Mouse (Mus musculus): ENCODE measurements around the gene Retreg3. TPM values are rescaled to one million over a fixed set of nuclear protein-coding genes. Genes with fewer than 3 reads are reported as not detected.

Retreg3 gene
- total and polyA plus RNA-seq, 3 experiments: 28.5 to 31.8 (median 31.0) TPM

DNA sequence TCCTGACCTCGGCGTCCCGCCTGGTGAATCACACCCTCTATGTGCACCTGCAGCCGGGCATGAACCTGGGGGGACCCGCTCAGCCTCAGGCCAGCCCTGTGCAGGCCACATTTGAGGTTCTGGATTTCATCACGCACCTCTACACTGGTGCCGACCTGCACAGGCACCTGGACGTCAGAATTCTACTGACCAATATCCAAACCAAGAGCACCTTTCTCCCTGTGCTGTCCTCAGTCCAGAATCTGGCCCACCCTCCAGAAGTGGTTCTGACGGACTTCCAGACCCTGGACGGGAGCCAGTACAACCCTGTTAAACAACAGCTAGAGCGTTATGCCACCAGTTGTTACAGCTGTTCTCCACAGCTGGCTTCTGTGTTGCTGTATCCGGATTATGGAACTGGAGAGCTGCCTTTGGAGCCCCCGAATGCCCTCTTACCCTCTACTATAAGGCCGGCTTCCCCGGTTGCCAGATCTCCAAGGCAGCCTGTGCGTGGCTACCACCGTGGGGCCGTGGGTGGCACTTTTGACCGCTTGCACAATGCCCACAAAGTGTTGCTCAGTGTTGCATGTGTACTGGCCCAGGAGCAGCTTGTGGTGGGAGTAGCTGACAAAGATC, 36.5 kb downstream of the Retreg3 start:
- peak overlapping the region; percentile 78 for H3K4me3 ChIP-seq
- H3K27ac ChIP-seq: peak overlapping the region; percentile 92
- H3K4me1 ChIP-seq (ENCODE audit: control insufficient read depth, insufficient read depth, low read length): peaks cover 14% of the 10 kb centered on the region
- intact Hi-C loops (cut with DNase I): loop anchor here (2.0 kb wide), 1 partner anchor 94 kb away; no protein-coding TSS in a partner anchor
- peak overlapping the region; percentile 93 for H3K9ac ChIP-seq (ENCODE audit: low read depth, low read length)
- no peaks in the 10 kb centered on the region for H3K79me2 ChIP-seq (replicated peaks; ENCODE audit: control insufficient read depth, insufficient read depth, low read length)
- no peak for DNase-seq
- H3K27me3 ChIP-seq (ENCODE audit: control insufficient read depth, insufficient read depth, low read length): peaks cover 2% of the 10 kb centered on the region; the same call in 1 of the 2 replicates
- WGBS: 30% methylated on average over 19 of the region's 19 CpGs
- H3K36me3 ChIP-seq (ENCODE audit: control insufficient read depth, insufficient read depth, low read length): no peaks in the 10 kb centered on the region
- TF ChIP-seq POLR2A (IDR thresholded peaks at IDR 0.05; ENCODE audit: insufficient read depth, low read depth, low read length) (no peak), EP300 (IDR thresholded peaks at IDR 0.05; ENCODE audit: insufficient read depth, low read depth, low read length) (no peak), CTCF (IDR thresholded peaks at IDR 0.05) (no peak)

DNA sequence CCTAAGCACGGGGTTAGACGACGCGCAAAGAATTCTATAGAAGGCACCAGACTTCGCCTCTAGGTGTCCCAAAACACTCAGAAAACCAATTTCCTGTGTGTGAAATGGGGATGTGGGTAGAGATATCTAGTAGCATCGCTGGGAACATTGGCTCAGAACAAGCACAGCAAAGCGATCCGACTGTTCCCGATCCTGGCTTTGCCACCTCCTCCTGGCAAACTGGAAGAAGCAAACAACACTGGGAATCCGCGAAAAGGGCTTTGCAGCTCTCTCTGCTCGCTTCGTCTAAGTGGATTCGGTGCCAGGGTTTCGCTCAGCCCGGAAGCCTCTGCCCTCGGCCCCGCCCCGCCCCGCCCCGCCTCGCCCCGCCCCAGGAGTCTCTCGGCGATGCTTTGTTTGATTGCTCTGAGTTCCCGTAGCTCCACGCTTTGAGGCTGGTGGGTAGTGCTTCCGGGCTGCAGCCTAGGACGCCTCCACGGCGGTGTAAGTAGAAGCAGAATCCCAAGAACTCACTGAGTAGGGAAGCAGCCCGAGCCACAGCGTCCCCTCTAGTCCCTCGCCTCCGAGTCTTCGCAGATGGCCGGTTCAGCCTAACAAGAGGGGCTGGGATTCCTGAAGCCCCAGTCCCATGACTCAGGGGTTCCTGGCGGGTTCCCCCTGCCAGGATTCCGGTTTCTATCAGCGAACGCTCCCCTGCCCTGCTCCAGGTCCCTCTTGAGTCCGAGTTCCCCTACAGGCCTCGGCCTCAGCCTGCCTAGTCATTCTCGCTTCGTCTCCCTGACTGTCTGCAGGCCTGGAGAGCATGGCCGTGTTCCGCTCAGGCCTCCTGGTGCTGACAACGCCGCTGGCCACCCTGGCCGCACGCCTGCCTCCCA, 37.2 kb downstream of the Retreg3 start, which contains the start of gene Coasy:
Coasy (plus strand) TSS at position 358 of the 875 bp plus-strand sequence.
- Histone ChIP-seq H3K36me3 (ENCODE audit: control insufficient read depth, insufficient read depth, low read length) (no peaks in the 10 kb centered on the region), H3K4me1 (ENCODE audit: control insufficient read depth, insufficient read depth, low read length) (peaks cover 11% of the 10 kb centered on the region), H3K4me3 (peak within 1 kb of the TSS; percentile 78), H3K27ac (peak within 1 kb of the TSS; percentile 92), H3K79me2 (replicated peaks; ENCODE audit: control insufficient read depth, insufficient read depth, low read length) (no peaks in the 10 kb centered on the region), H3K27me3 (ENCODE audit: control insufficient read depth, insufficient read depth, low read length) (peaks cover 2% of the 10 kb centered on the region; the same call in 1 of the 2 replicates), H3K9ac (ENCODE audit: low read depth, low read length) (peak within 1 kb of the TSS; percentile 93)
- peak; percentile 86 to 89 for DNase-seq
- WGBS: under 1% methylated on average over 51 of the region's 51 CpGs
- intact Hi-C loops (cut with DNase I): loop anchor here (2.0 kb wide), 1 partner anchor 94 kb away; no protein-coding TSS in a partner anchor
- TF ChIP-seq POLR2A (IDR thresholded peaks at IDR 0.05; ENCODE audit: insufficient read depth, low read depth, low read length) (peak; percentile 93), CTCF (IDR thresholded peaks at IDR 0.05) (peak; percentile 67), EP300 (IDR thresholded peaks at IDR 0.05; ENCODE audit: insufficient read depth, low read depth, low read length) (peak; percentile 84; the same call in 1 of the 2 replicates)

DNA sequence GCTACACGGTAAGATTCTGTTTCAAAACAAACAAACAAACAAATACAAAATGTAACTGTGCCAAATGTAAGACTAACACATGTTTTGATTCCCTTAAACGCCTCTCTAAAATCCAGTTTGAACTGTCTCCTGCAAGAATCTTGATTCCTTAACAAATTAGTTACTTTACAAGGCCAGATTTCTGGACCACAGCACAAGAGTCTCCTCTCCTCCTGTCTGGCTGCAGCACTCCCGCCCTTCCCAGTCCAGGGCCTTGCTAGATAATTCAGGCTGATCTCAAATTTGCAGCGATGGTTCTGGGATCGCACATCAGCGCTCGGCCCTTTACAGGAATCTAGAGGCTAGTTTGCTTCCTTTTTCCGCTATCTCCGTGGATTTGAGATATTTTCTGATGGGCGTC, 38.0 kb downstream of the Retreg3 start:
- DNase-seq: no peak
- H3K27ac ChIP-seq: peak overlapping the region; percentile 92
- peak overlapping the region; percentile 66 for H3K9ac ChIP-seq (ENCODE audit: low read depth, low read length)
- TF ChIP-seq CTCF (IDR thresholded peaks at IDR 0.05): no peak
- TF ChIP-seq EP300 (IDR thresholded peaks at IDR 0.05; ENCODE audit: insufficient read depth, low read depth, low read length): no peak
- no peak for TF ChIP-seq POLR2A (IDR thresholded peaks at IDR 0.05; ENCODE audit: insufficient read depth, low read depth, low read length)
- H3K36me3 ChIP-seq (ENCODE audit: control insufficient read depth, insufficient read depth, low read length): no peaks in the 10 kb centered on the region
- intact Hi-C loops (cut with DNase I): loop anchor here (2.0 kb wide), 1 partner anchor 95 kb away; no protein-coding TSS in a partner anchor
- peak overlapping the region; percentile 78 for H3K4me3 ChIP-seq
- no peaks in the 10 kb centered on the region for H3K79me2 ChIP-seq (replicated peaks; ENCODE audit: control insufficient read depth, insufficient read depth, low read length)
- 11% methylated on average over 10 of the region's 10 CpGs for WGBS
- H3K27me3 ChIP-seq (ENCODE audit: control insufficient read depth, insufficient read depth, low read length): peaks cover 2% of the 10 kb centered on the region; the same call in 1 of the 2 replicates
- H3K4me1 ChIP-seq (ENCODE audit: control insufficient read depth, insufficient read depth, low read length): peaks cover 10% of the 10 kb centered on the region

GRCm38 (mm10) chr11:101080421-101080820, 39.3 kb downstream of the Retreg3 start:
- 87% methylated on average over 5 of the region's 5 CpGs for WGBS
- no peak overlapping the region for H3K4me3 ChIP-seq
- no peak for DNase-seq
- H3K36me3 ChIP-seq (ENCODE audit: control insufficient read depth, insufficient read depth, low read length): no peaks in the 10 kb centered on the region
- H3K27me3 ChIP-seq (ENCODE audit: control insufficient read depth, insufficient read depth, low read length): peaks cover 2% of the 10 kb centered on the region; the same call in 1 of the 2 replicates
- intact Hi-C loops (cut with DNase I): no loop called here
- H3K4me1 ChIP-seq (ENCODE audit: control insufficient read depth, insufficient read depth, low read length): peaks cover 7% of the 10 kb centered on the region
- H3K27ac ChIP-seq: no peak overlapping the region
- no peak overlapping the region for H3K9ac ChIP-seq (ENCODE audit: low read depth, low read length)
- no peak for TF ChIP-seq POLR2A (IDR thresholded peaks at IDR 0.05; ENCODE audit: insufficient read depth, low read depth, low read length)
- TF ChIP-seq EP300 (IDR thresholded peaks at IDR 0.05; ENCODE audit: insufficient read depth, low read depth, low read length): no peak
- TF ChIP-seq CTCF (IDR thresholded peaks at IDR 0.05): no peak
- no peaks in the 10 kb centered on the region for H3K79me2 ChIP-seq (replicated peaks; ENCODE audit: control insufficient read depth, insufficient read depth, low read length)

GRCm38 (mm10) chr11:101079746-101080145, 39.9 kb downstream of the Retreg3 start:
- intact Hi-C loops (cut with DNase I): no loop called here
- Histone ChIP-seq H3K4me1 (ENCODE audit: control insufficient read depth, insufficient read depth, low read length) (peaks cover 7% of the 10 kb centered on the region), H3K36me3 (ENCODE audit: control insufficient read depth, insufficient read depth, low read length) (no peaks in the 10 kb centered on the region), H3K27ac (no peak overlapping the region), H3K4me3 (no peak overlapping the region), H3K9ac (ENCODE audit: low read depth, low read length) (no peak overlapping the region), H3K27me3 (ENCODE audit: control insufficient read depth, insufficient read depth, low read length) (peaks cover 2% of the 10 kb centered on the region; the same call in 1 of the 2 replicates), H3K79me2 (replicated peaks; ENCODE audit: control insufficient read depth, insufficient read depth, low read length) (no peaks in the 10 kb centered on the region)
- WGBS: 32% methylated on average over 27 of the region's 27 CpGs
- TF ChIP-seq EP300 (IDR thresholded peaks at IDR 0.05; ENCODE audit: insufficient read depth, low read depth, low read length): no peak
- no peak for TF ChIP-seq CTCF (IDR thresholded peaks at IDR 0.05)
- TF ChIP-seq POLR2A (IDR thresholded peaks at IDR 0.05; ENCODE audit: insufficient read depth, low read depth, low read length): no peak
- no peak for DNase-seq

Data from heart, adult 2 months (tissue).